Mouse (Mus musculus): ENCODE results near the gene Tnfrsf9.
"Not testable (repeated sequence)": the region's sequence is repeated elsewhere in the genome, so short reads cannot be mapped to it uniquely, and the experiment has no call there.

Tnfrsf9 gene

DNA sequence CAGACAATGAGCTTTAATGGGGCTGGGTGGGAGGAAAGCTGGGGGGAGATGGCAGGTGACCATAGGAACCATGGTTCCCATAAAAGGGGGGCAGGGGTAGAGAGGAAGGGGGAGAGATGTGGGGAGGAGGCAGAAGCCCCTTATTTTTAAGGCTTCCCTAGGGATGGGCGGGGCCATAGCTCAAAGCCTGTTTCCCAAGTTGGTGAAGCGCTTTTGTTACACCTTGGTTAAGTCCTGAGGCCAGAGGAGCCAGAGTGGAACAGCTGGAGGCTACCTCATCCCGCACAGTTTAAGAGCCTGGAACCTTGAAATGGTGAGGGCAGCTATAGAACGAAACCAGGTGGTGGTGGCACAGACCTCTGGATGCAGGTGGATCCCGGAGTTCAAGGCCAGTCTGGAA, 26.5 kb upstream of the Tnfrsf9 start:
- POLR2A ChIA-PET: interaction anchor here in 3 of 4 experiments (0.6 to 1.6 kb wide), 20 partner anchors 9 to 228 kb away, joined by 3 to 10 read pairs (median 4); partner anchors contain the start of genes Park7 (in 1 of the 3) and Tnfrsf9 (in 1 of the 3)
- CTCF ChIA-PET: interaction anchor here in 3 of 4 experiments (0.7 to 1.2 kb wide), 10 partner anchors 9 to 527 kb away, joined by 3 to 10 read pairs (median 4); no protein-coding TSS in a partner anchor

DNA sequence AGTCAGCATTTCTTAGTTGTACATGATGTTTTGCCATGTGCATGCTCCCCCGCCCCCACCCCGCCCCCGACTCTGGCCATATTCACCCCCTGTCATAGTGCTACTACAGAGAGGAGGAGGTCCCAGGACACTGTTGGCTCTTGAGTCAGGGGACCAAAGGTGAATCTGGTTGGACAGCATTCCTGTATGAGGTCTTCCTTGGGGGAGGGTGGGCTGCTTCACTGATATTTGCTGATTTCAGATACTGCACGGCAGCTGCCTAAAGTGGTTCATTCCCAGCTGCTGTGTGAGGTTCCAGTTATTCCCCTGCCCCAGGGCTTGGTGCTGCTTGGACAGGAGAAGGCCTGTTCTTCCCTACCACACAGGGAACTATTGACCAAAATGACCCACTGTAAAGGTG, 25.9 kb upstream of the Tnfrsf9 start:
- ChIA-PET CTCF (interaction anchor here in 3 of 4 experiments (0.8 to 2.1 kb wide), 8 partner anchors 12 to 226 kb away, joined by 3 to 9 read pairs (median 4); no protein-coding TSS in a partner anchor), POLR2A (interaction anchor here (0.7 to 6.3 kb wide), 15 partner anchors 8 to 201 kb away, joined by 3 to 53 read pairs (median 5); partner anchors contain the start of genes Park7 (in 1 of the 4) and Tnfrsf9 (in 1 of the 4))

DNA sequence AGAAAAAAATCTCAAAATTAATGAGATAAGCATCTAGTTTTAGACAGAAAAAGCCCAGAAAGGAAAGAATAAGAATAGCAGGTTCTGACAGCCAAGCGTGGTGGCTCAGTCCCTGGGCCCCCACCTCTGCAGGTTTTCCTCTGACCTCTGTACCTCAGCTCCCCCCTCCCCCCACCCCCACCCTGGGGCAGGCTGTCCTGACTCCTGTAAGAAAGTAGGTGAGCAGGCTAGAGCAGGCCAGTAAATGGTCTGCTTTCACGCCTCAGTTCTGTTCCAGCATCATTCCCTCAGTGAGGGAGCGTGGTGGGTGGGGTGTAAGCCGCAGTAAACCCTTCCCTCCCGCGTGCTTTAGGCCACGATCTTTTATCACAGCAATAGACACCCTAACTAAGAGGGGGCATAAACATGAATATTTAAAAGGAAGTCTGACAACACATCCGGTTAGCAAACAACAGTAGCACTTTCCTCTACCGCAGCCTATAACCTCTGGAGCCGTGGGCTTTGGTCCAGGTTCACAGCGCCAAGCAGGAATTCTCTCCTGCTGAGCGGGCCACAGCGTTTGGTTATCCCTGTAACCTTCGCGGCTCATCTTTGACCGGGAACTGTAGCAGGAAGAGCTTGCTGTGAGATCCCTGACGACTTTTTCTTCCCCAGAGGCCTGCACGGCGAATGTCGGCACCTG, 24.9 kb upstream of the Tnfrsf9 start:
- POLR2A ChIA-PET: interaction anchor here in 3 of 4 experiments (0.9 to 6.3 kb wide), 5 partner anchors 10 to 35 kb away, joined by 3 to 53 read pairs (median 8); no protein-coding TSS in a partner anchor
- CTCF ChIA-PET: interaction anchor here in 2 of 4 experiments (2.1 to 4.5 kb wide), 3 partner anchors 12 to 226 kb away, joined by 6 to 48 read pairs (median 12); no protein-coding TSS in a partner anchor

DNA sequence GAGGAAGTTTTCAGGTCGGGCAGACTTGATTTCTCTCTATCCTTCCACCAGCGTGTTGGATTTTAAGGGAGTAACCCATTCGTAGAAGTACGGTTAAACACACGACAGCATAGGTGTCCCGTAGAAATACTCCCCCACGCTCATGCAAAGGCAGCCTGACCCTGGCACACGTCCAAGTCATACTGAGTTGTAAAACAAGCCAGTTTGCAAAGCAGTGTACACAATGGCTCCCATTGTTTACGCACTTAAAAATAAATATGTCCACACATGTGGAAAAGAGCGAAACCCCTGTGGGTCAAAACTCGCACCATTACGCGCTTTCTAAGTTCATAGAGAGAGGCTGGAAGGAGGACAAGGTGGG, 24.4 kb upstream of the Tnfrsf9 start:
- ChIA-PET POLR2A (interaction anchor here in 3 of 4 experiments (0.7 to 6.3 kb wide), 9 partner anchors 10 to 230 kb away, joined by 3 to 53 read pairs (median 3); no protein-coding TSS in a partner anchor), CTCF (interaction anchor here in 2 of 4 experiments (2.1 to 4.5 kb wide), 3 partner anchors 12 to 226 kb away, joined by 6 to 48 read pairs (median 12); no protein-coding TSS in a partner anchor)

DNA sequence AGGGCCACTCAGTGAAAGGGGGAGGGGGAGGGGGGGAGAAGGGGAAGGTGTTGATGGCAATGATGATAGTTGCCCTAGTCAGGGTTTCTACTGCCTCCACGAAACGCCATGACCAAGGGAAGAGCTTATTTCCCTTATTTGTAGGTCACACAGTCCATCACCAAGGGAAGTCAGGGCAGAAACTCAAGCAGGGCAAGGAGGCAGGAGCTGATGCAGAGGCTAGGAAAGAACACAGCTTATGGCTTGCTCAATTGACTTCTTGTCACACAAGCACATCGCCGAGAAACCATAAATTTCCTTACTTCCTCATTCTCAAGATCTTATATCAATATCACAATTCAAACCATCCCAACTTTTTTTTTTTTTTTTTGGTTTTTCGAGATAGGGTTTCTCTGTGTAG, 23.1 kb upstream of the Tnfrsf9 start:
- CTCF ChIA-PET: interaction anchor here (0.6 to 4.5 kb wide), 10 partner anchors 10 to 867 kb away, joined by 3 to 48 read pairs (median 4); no protein-coding TSS in a partner anchor
- POLR2A ChIA-PET: interaction anchor here (0.6 to 7.6 kb wide), 30 partner anchors 8 to 784 kb away, joined by 3 to 53 read pairs (median 4); partner anchors contain the start of gene Slc45a1 (in 1 of the 4)

DNA sequence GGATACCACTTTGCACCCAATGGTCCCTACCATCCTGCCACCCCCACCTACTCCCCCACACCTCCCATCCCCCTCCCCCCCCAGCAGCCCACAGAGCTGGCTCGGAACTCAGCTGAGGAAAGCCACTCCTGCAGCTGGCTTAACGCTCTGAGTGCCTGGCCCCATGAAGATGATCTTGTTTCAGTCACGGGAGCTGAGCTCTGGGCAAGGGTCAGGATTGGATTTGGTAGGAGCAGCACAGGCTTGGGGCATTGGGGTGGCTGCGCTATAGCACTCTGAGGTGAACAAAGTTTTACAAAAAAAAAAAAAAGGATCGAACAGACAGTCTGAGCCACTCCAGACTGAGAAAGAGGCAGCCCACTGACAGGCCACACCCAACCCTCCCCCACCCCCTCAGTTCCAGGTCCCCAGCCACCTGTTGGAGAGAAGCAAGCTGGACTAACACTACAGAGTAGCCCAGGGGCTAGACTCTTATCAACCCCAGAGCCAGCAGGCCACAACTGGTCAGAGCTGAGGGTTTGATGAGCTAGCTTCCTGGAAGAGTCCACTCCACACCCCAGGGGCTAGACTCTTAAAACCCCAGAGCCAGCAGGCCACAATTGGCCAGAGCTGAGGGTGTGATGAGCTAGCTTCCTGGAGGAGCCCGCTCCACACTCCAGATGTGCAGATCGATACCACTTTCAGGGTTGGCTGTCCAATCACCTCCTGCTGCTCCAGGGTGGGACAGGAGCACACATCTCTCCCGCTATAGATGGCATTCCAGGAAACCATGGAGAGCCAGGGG, 19.5 kb upstream of the Tnfrsf9 start:
- POLR2A ChIA-PET: interaction anchor here (0.5 to 7.6 kb wide), 57 partner anchors 8 to 1456 kb away, joined by 3 to 53 read pairs (median 4); no protein-coding TSS in a partner anchor

DNA sequence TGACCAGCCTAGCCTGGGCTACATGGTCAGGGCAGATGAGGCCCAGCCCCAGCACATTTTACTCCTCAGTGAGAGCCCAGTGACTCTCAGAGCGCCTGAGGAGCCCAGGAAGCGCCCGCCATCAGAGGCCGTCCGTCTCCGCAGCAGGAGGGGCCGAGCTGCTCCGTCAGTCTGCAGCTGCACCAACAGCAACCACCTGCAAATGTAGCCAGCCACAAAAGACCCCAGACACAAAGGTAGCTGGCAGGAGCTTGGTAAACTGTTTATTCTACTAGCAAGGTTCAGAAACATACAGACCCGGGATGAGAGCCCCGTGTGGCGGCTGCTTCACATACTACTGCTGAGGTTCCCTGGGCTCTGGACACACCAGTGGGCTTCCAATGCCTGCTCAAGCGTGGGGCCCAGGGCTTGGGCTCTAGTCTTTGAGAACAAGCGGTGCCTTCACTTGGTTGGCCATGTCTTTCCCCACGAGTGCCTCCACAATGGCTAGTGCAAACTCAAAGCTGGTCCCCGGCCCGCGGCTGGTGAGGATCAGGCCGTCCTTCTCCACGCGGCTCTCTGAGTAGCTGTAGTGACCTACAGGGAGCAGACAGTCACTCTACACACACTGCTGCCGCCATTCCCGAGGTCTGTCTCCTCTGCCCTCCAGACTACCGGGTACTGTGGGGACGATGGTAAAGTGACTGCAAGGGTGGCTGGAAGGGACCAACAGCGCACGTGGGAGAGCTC, 17.3 kb upstream of the Tnfrsf9 start:
- CTCF ChIA-PET: interaction anchor here in 2 of 4 experiments (0.6 to 1.4 kb wide), 5 partner anchors 219 to 237 kb away, joined by 3 to 6 read pairs (median 4); no protein-coding TSS in a partner anchor
- POLR2A ChIA-PET: interaction anchor here in 2 of 4 experiments (0.8 to 7.6 kb wide), 13 partner anchors 9 to 243 kb away, joined by 3 to 41 read pairs (median 4); no protein-coding TSS in a partner anchor

More for the DNA sequence above, 19.5 kb upstream of the Tnfrsf9 start:
- CTCF ChIA-PET: interaction anchor here (0.5 to 4.5 kb wide), 24 partner anchors 11 to 957 kb away, joined by 3 to 57 read pairs (median 4); no protein-coding TSS in a partner anchor

DNA sequence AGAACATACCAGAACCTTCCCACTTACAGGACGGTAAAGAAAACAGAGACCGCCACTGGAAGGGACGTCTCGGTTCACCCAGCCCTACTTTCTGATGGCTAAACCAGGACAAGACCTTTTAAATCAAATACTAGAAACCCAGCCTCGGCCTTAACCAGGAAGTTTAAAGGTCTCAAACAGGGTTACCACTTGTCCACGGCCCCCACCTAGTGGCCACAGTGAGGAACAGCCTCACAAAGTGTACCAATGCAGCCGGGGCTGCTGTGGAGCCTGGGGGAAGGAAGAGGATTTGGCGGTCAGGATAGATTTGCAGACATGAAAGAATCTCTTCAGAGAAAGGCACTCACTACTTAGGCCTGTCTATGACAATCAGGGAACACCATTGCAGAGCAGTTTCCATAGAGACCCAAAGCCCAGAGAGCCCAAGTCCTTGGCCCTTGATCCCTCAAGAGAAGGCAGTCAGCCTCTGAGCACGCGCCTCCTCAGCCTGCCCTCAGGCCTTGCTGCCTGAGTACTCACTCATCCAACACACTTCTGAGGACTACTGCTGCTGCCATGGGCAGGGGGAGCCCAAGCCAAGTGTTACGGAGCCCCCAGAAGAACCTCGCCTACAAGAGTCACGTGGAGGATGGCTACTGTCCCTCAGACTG, 15.5 kb upstream of the Tnfrsf9 start:
- ChIA-PET POLR2A (interaction anchor here in 3 of 4 experiments (0.7 to 4.4 kb wide), 12 partner anchors 8 to 236 kb away, joined by 3 to 21 read pairs (median 4); partner anchors contain the start of genes Park7 (in 1 of the 3) and Tnfrsf9 (in 1 of the 3)), CTCF (interaction anchor here in 3 of 4 experiments (0.8 to 1.6 kb wide), 7 partner anchors 32 to 274 kb away, joined by 3 to 5 read pairs (median 4); no protein-coding TSS in a partner anchor)

DNA sequence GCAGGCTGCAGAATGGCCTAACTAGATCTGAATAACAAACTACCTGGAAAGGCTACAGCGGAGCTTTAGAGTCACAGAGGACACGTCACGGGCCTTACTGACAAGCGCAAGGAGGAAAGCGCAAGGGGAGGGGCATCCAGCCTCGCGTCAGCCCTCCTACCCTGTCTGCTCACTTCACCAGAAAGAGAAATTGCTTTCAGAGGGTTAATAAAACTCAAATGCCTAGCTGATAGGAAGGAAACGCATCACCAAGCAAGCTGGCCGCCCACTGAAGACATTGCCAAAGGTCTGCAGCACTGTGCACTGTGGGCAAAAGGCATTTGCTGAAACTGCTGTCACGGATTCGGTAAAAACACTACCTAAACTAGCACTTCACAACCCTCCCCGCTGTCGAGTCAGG, 13.9 kb upstream of the Tnfrsf9 start:
- ChIA-PET POLR2A (interaction anchor here in 3 of 4 experiments (0.6 to 4.4 kb wide), 19 partner anchors 9 to 756 kb away, joined by 3 to 21 read pairs (median 4); partner anchors contain the start of genes Park7 (in 2 of the 3) and Tnfrsf9 (in 2 of the 3)), CTCF (interaction anchor here in 3 of 4 experiments (0.7 to 5.3 kb wide), 15 partner anchors 10 to 636 kb away, joined by 3 to 49 read pairs (median 4); no protein-coding TSS in a partner anchor)

DNA sequence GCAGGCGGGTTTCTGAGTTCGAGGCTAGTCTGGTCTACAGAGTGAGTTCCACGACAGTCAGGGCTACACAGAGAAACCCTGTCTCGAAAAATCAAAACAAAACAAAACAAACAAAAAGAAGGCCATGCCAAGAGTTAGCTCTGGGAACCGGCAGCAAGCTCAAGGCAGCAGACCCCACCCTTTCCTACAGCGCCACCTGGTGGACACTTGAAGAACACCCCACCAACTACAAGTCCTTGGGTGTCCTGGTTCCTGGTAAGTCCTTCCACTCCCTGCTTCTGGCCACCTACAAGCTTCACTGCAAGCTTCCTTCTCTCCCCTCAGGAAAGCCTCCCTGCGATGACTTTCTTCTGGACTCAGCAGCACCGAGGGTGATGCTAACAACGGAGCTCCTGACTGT, 12.7 kb upstream of the Tnfrsf9 start:
- CTCF ChIA-PET: interaction anchor here (0.5 to 5.3 kb wide), 113 partner anchors 8 to 800 kb away, joined by 3 to 73 read pairs (median 4); partner anchors contain the start of genes Park7 (in 3 of the 4), Tnfrsf9 (in 3 of the 4), Per3 (in 1 of the 4) and Vamp3 (in 1 of the 4)
- POLR2A ChIA-PET: interaction anchor here (0.6 to 5.6 kb wide), 45 partner anchors 8 to 578 kb away, joined by 3 to 53 read pairs (median 5); partner anchors contain the start of genes Park7 (in 2 of the 4), Tnfrsf9 (in 2 of the 4) and Per3 (in 1 of the 4)

DNA sequence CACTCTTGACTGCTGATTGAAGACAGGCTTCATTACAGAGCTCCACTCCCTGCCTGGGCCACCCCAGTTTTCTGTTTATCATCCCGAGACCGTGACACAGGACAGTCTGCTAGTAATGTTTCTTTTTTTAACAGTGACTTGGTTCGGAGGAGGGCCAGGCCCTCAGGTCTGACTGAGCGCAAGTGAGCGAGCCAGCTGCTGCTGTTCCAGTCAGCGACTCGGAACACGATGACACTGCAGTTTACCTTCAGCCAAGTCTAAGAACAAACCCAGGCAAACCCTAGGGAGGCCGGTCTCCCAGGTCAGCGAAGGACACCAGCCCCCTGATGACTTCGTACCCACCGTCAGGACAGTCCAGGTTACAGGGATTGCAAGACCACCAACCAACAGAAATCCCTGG, 12.3 kb upstream of the Tnfrsf9 start:
- ChIA-PET POLR2A (interaction anchor here (0.6 to 5.6 kb wide), 47 partner anchors 8 to 578 kb away, joined by 3 to 53 read pairs (median 5); partner anchors contain the start of genes Park7 (in 2 of the 4), Tnfrsf9 (in 2 of the 4) and Per3 (in 1 of the 4)), CTCF (interaction anchor here (0.5 to 5.3 kb wide), 99 partner anchors 8 to 1179 kb away, joined by 3 to 73 read pairs (median 4); partner anchors contain the start of genes Park7 (in 3 of the 4), Tnfrsf9 (in 3 of the 4), Per3 (in 1 of the 4) and Vamp3 (in 1 of the 4))

DNA sequence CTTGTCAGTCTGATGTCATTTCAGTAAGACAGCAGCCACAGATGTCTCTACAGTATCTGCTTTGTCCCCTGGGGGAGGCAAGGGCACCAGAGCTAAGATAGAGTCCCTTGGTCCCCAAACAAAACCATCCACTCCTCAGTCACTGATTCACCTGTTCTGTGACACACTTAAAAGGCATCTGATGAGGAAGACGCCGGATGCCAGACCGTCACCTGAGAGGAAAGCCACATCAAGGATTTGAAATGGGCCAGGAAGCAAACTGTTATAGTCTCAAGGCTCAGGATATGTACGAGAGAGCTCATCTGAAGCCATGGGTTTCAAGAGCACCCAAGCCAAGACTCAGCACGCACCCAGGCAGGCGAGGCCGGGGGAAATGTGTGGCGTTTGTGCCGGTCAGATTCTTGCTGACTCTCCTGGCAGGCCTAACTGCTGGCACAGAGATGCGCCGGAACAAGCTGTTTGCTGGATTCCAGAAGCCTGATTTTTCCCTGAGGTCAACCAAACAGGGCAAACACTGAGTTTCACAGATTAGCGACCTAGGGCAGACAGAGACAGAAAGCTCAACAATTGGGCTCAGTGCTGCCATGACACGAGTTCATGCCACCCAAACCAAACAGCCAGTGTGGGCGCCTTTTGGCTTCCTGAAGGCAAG, 11.1 kb upstream of the Tnfrsf9 start:
- ChIA-PET CTCF (interaction anchor here (0.6 to 5.3 kb wide), 18 partner anchors 10 to 554 kb away, joined by 3 to 73 read pairs (median 6); partner anchors contain the start of gene Vamp3 (in 1 of the 4)), POLR2A (interaction anchor here in 3 of 4 experiments (0.5 to 5.6 kb wide), 26 partner anchors 7 to 611 kb away, joined by 3 to 53 read pairs (median 5); partner anchors contain the start of genes Park7 (in 2 of the 3) and Tnfrsf9 (in 2 of the 3))

DNA sequence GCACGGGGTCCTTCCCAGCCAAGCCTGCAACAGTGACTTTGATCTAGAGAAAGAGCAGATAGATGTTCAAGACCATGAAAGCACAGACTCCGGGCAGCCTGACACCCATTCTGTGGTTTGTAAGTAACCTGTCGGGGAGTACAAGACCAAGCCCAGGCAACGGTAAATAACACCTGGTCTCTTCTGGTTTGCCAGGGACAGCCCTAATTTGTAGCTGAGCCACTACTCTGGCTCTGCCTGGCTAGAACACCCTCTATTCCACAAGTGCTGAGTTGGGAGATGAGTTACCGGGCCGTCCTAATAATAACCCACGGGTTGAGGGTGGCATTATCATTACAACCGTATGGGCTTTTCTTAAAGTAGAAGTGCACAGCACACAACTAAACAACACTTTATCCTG, 7.3 kb upstream of the Tnfrsf9 start:
- ChIA-PET CTCF (no interaction called here), POLR2A (interaction anchor here in 1 of 4 experiments (1.8 kb wide), 1 partner anchor 13 kb away, joined by 9 read pairs; no protein-coding TSS in a partner anchor)

DNA sequence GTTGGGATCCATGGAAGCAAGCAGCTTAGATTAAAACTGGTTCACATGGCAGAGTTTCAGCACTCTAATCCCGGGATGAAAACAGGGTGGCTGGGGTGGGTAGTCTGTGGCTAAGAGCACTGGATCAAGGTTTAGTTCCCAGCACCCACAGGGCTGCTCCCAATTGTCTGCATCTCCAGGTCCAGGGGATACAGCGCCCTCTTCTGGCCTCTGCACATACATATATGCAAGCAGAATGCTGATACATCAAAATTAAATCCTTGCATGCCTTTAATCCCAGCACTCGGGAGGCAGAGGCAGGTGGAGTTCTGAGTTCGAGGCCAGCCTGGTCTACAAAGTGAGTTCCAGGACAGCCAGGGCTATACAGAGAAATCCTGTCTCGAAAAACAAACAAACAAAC, 5.8 kb upstream of the Tnfrsf9 start:
- POLR2A ChIA-PET: interaction anchor here in 2 of 4 experiments (0.6 to 1.8 kb wide), 3 partner anchors 13 to 18 kb away, joined by 3 to 9 read pairs (median 5); no protein-coding TSS in a partner anchor
- CTCF ChIA-PET: not testable (repeated sequence)

DNA sequence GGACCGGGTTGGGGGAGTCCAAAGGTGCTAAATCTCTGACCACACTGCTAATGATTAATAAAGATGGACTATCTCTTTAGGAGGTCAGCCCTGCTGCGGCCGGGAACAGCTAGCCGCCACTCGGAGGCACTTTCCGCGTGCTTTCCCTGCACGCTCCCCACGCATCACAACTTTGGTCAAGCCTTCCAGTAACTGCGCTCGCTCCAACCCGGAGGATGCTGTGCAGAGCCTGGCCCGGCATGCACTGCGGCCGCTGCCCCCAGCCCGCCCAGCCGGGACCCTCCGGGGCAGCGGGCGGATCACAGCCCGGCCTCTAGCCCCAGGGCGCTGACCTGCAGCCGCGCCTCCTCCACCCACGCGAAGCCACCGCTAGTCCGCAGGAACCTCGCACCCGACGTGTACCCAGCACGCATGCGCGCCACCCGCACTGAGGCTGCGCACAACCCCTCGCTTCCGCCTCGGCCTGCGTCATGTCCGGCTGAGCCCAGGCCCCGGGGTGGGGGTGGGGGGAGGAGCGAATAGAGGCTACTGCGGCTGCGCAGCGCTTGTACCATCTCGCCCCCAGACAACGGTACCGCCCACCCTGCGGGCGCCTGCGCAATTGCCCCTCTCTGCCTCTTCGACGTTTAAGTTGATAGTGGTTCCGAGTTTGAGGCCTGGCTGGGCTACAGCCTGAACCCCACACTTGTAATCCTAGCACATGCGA, 4.8 kb upstream of the Tnfrsf9 start:
- ChIA-PET POLR2A (interaction anchor here in 2 of 4 experiments (0.6 to 3.2 kb wide), 5 partner anchors 8 to 30 kb away, joined by 3 to 12 read pairs (median 3); no protein-coding TSS in a partner anchor), CTCF (interaction anchor here in 3 of 4 experiments (1.0 to 1.6 kb wide), 4 partner anchors 8 to 246 kb away, joined by 3 to 7 read pairs (median 4); no protein-coding TSS in a partner anchor)
